Mouse (Mus musculus) liver, embryonic 14.5 days (tissue): ENCODE results near the gene Rbms1.

ENCODE experiments used
- CTCF ChIP-seq: IDR thresholded peaks from 2 replicates; pipeline ENCODE4 v1.5.1; 2016; ENCODE audit warnings: antibody characterized with exemption, low read depth, control low read depth
- EP300 ChIP-seq: IDR thresholded peaks from 2 replicates; pipeline ENCODE4 v1.6.1; 2016; ENCODE audit warnings: antibody characterized with exemption, low read depth

- no peak for TF ChIP-seq CTCF
- no peak for TF ChIP-seq EP300
These were observed 153.5 kb downstream of the Rbms1 start for GRCm38 (mm10) chr2:60809441-60809921.
